Mouse (Mus musculus) embryonic fibroblast, embryonic 13.5 days (primary cell): Measurements from ENCODE around the gene CK137956. TPM values are rescaled to one million over a fixed set of nuclear protein-coding genes. Genes with fewer than 3 reads are reported as not detected.

Experiments used
- H3K27ac ChIP-seq: 2 replicates; pipeline ENCODE4 v1.5.1; 2012; ENCODE audit warnings: low read length, control low read depth, inconsistent platforms; ENCODE audit not compliant: insufficient read depth
- H3K4me1 ChIP-seq: 2 replicates; pipeline ENCODE4 v1.6.1; 2011; ENCODE audit warnings: low read length; ENCODE audit not compliant: control insufficient read depth, insufficient read depth
- H3K4me3 ChIP-seq: 2 replicates; pipeline ENCODE4 v1.5.1; 2011; ENCODE audit warnings: mild to moderate bottlenecking, control low read depth, low read length; ENCODE audit not compliant: insufficient read depth
- CTCF ChIP-seq: IDR thresholded peaks from 2 replicates; pipeline ENCODE4 v1.5.1; 2011; ENCODE audit warnings: mild to moderate bottlenecking, control low read depth, low read length, moderate library complexity, borderline replicate concordance; ENCODE audit not compliant: insufficient read depth
- POLR2A ChIP-seq: IDR thresholded peaks from 2 replicates; pipeline ENCODE4 v1.6.1; 2011; ENCODE audit warnings: low read depth, mild to moderate bottlenecking, control low read depth, low read length, moderate library complexity
- polyA plus RNA-seq: library from polyadenylated mRNA; stranded (reverse); fragments of >200 nt; gene quantifications from 2 replicates; pipeline ENCODE4 v1.2.4, GENCODE M21; 2011; ENCODE audit warnings: low read depth; ENCODE audit not compliant: missing spikeins, insufficient read length

The CK137956 gene
- polyA plus RNA-seq, 1 experiment: not detected

- Histone ChIP-seq H3K27ac (no peak overlapping the region), H3K4me1 (no peaks in the 10 kb centered on the region), H3K4me3 (no peak overlapping the region)
- TF ChIP-seq CTCF (no peak), POLR2A (no peak)
Observed at GRCm38 (mm10) chr4:127935369-127935768, 35.4 kb downstream of the CK137956 start.

GRCm38 (mm10) chr4:127913551-127913950, 57.2 kb downstream of the CK137956 start:
- no peaks in the 10 kb centered on the region for H3K4me1 ChIP-seq
- TF ChIP-seq CTCF (no peak), POLR2A (no peak)
- H3K4me3 ChIP-seq: no peak overlapping the region
- H3K27ac ChIP-seq: no peak overlapping the region

GRCm38 (mm10) chr4:127907151-127907550, 63.6 kb downstream of the CK137956 start:
- H3K4me3 ChIP-seq: no peak overlapping the region
- no peaks in the 10 kb centered on the region for H3K4me1 ChIP-seq
- no peak overlapping the region for H3K27ac ChIP-seq
- TF ChIP-seq CTCF (no peak), POLR2A (no peak)

- Histone ChIP-seq H3K4me3 (no peak overlapping the region), H3K4me1 (no peaks in the 10 kb centered on the region), H3K27ac (no peak overlapping the region)
- TF ChIP-seq CTCF (no peak), POLR2A (no peak)
Observed at GRCm38 (mm10) chr4:127903954-127904353, 66.8 kb downstream of the CK137956 start.

- no peak for TF ChIP-seq POLR2A
- TF ChIP-seq CTCF: no peak
- no peaks in the 10 kb centered on the region for H3K4me1 ChIP-seq
- no peak overlapping the region for H3K4me3 ChIP-seq
- no peak overlapping the region for H3K27ac ChIP-seq
Observed at GRCm38 (mm10) chr4:127900893-127901456, 69.8 kb downstream of the CK137956 start.

- Histone ChIP-seq H3K27ac (no peak overlapping the region), H3K4me1 (no peaks in the 10 kb centered on the region), H3K4me3 (no peak overlapping the region)
- no peak for TF ChIP-seq CTCF
- no peak for TF ChIP-seq POLR2A
Observed at GRCm38 (mm10) chr4:127889071-127889470, 81.7 kb downstream of the CK137956 start.

GRCm38 (mm10) chr4:127878966-127879365, 91.8 kb downstream of the CK137956 start:
- no peak overlapping the region for H3K4me3 ChIP-seq
- H3K4me1 ChIP-seq: no peaks in the 10 kb centered on the region
- no peak overlapping the region for H3K27ac ChIP-seq
- TF ChIP-seq POLR2A: no peak
- no peak for TF ChIP-seq CTCF

Other genes starting within 250 kb of the CK137956 start
- gene Csmd2, start 16.9 kb upstream of the CK137956 start, polyA plus RNA-seq: 0.17 and 0.33 TPM in 2 replicates